Mouse (Mus musculus) neural tube, embryonic 12.5 days (tissue): ENCODE data around the gene Pmpcb. TPM values are rescaled to one million over a fixed set of nuclear protein-coding genes. Genes with fewer than 3 reads are reported as not detected.
"Not testable (repeated sequence)": the region's sequence is repeated elsewhere in the genome, so short reads cannot be mapped to it uniquely, and the experiment has no call there.

Experiments
- ATAC-seq: fragments of 200-750 bp; cut with Nextera tagmentation; 2 replicates; pipeline ENCODE4 v1.8.0; 2017; ENCODE audit warnings: low read depth, mild to moderate bottlenecking, moderate TSS enrichment, moderate library complexity; ENCODE audit not compliant: low FRiP score
- H3K27ac ChIP-seq: fragments of 300-500 bp; sonication (generic); 2 replicates; pipeline ENCODE4 v1.5.1; 2016
- H3K27me3 ChIP-seq: fragments of 300-500 bp; sonication (generic); replicated peaks from 2 replicates; pipeline ENCODE4 v1.6.1; 2016; ENCODE audit warnings: mild to moderate bottlenecking
- H3K36me3 ChIP-seq: fragments of 300-500 bp; sonication (generic); 2 replicates; pipeline ENCODE4 v1.6.1; 2016; ENCODE audit warnings: mild to moderate bottlenecking
- H3K4me1 ChIP-seq: fragments of 300-500 bp; sonication (generic); 2 replicates; pipeline ENCODE4 v1.6.1; 2016
- H3K4me2 ChIP-seq: fragments of 300-500 bp; sonication (generic); replicated peaks from 2 replicates; pipeline ENCODE4 v1.6.1; 2016; ENCODE audit warnings: mild to moderate bottlenecking
- H3K4me3 ChIP-seq: fragments of 300-500 bp; sonication (generic); 2 replicates; pipeline ENCODE4 v1.5.1; 2016
- H3K9ac ChIP-seq: fragments of 300-500 bp; sonication (generic); 2 replicates; pipeline ENCODE4 v1.6.1; 2016; ENCODE audit warnings: mild to moderate bottlenecking
- H3K9me3 ChIP-seq: fragments of 300-500 bp; sonication (generic); 2 replicates; pipeline ENCODE4 v1.6.1; 2016; ENCODE audit warnings: mild to moderate bottlenecking
- WGBS: fragments of 180-500 bp; shearing (Covaris S2); methylation state at CpG from one replicate; pipeline ENCODE4 v1.1.7; 2016; 5-methylcytosine and 5-hydroxymethylcytosine counted together
- polyA plus RNA-seq: library from polyadenylated mRNA; unstranded; fragments of >200 nt; fragmentation: Nextera tagmentation; extraction: Ambion mirVana; gene quantifications from 2 replicates; pipeline ENCODE4 v1.2.1, GENCODE M21; 2016

The Pmpcb gene
- polyA plus RNA-seq, 1 experiment from 2014 or later = 83.2 TPM

DNA sequence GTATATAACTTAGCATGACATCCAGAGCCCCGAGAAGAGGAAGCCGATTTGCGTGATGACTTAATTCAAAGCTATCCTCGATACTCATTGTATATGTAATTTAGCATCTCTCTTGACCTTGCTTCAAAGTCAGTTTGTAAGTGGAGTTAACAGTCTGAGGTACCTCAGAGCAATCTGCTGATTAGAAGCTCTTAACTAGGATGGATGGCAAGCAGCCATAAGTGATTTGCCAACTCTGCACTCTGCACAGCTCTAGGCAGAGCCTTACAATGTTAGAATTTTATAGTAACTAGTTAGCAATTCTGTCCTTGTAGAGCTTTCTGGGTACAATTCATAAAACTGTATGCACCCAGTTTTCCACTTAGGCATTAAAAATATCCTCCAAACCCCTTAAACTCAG is 30.4 kb upstream of the Pmpcb start:
- Histone ChIP-seq H3K4me2 (no peak overlapping the region), H3K36me3 (no peaks in the 10 kb centered on the region), H3K4me3 (no peak overlapping the region), H3K4me1 (no peaks in the 10 kb centered on the region), H3K9ac (no peak overlapping the region), H3K9me3 (no peaks in the 10 kb centered on the region), H3K27ac (no peak overlapping the region), H3K27me3 (no peaks in the 10 kb centered on the region)
- 98% methylated on average over 4 of the region's 4 CpGs for WGBS
- ATAC-seq = no peak

DNA sequence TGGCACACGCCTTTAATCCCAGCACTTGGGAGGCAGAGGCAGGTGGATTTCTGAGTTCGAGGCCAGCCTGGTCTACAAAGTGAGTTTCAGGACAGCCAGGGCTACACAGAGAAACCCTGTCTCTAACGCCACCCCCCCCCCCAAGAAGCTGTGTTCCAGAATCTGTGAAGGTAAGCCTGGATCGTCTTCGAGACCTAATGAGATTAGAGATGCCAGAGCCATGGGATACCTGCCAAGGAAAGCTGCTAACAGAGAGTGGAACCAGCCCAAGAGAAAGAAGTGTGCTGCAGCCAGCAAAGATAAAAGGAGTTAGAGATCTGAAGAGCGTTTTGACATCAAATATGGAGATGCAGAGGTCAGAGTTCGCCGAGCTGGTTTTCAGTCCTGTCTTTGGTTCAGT is 28.9 kb upstream of the Pmpcb start:
- H3K36me3 ChIP-seq, H3K27ac ChIP-seq, H3K4me3 ChIP-seq, ATAC-seq, H3K4me2 ChIP-seq, H3K9me3 ChIP-seq, H3K27me3 ChIP-seq, H3K4me1 ChIP-seq, H3K9ac ChIP-seq: not testable (repeated sequence)
- 93% methylated on average over 8 of the region's 8 CpGs for WGBS

DNA sequence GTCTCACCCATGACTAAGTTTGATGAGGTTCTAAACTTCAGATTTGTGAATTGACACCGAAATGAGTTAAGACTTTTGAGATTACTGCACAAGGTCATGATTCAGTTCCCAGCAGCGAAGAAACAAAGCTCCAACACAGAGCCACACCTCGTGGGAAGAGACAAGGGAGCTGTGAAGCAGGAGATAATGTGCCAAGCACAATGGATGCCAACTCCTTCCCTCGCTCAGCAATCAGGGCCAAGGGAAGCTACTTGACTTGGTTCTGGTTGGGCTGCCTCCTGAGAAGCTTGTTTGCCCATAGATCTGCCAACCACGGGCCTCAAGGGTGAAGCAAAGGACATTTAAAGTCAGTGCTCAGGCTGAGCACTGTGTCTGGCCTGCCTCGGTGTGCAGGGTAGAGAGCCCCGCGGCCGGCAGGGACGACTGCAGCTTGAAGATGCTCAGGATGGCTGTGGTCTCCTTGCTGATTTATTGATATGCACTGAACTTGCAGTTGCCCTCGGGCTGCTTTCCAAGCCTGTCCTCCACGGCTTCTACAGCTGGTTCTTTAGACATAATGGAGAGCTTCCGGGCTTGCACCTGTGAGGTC is 24.7 kb upstream of the Pmpcb start:
- peak; percentile 68; the same call in 1 of the 2 replicates for ATAC-seq
- Histone ChIP-seq H3K27ac (no peak overlapping the region), H3K9me3 (no peaks in the 10 kb centered on the region; the same call in 1 of the 2 replicates), H3K4me3 (no peak overlapping the region), H3K36me3 (no peaks in the 10 kb centered on the region), H3K4me1 (no peaks in the 10 kb centered on the region), H3K27me3 (no peaks in the 10 kb centered on the region), H3K9ac (no peak overlapping the region), H3K4me2 (no peak overlapping the region)
- 62% methylated on average over 13 of the region's 13 CpGs for WGBS

DNA sequence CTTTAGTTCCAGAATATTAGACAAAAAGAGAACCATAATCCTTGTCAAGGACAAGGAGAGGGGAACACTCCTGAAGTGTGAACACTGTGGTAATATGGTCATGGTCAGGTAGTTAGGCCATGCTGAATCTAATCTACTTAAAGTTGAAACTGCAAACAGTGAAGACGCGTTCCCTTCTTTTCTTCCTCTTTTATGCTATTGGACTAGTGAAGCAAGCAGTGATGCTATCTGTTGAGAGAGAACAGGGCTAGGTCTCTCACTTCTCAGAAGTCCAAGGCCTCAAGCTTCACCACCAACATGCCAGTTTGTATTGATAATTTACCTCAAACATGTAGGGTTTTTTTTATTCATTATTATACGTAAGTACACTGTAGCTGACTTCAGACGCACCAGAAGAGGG is 22.5 kb upstream of the Pmpcb start:
- ATAC-seq = no peak
- 93% methylated on average over 4 of the region's 4 CpGs for WGBS

DNA sequence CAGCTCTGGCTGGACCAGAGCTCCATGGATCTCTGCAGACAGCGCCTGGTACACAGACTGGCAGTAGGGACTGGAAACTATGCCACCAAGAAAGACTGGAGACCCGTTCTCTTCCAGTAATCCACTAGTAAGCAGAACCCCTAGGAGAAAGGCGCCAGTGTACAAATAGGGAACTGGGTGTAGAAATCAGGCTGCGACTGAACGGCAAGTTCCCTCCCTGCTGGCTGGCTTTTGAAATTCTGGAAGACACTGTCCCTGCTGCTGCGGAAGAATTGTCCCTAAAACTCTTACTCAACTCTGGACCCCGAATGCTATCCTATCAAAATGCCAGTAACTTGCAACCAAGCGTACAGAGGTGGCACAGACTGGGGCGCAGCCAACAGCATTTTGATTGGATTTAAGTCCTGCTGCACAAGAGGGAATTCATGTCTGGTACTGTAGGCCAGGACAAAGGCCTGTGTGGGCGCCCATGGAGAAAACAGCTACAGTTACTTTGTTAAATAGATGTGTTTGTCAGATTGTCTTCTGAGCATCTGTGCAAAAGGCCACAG is 19.7 kb upstream of the Pmpcb start:
- no peak for ATAC-seq
- H3K9me3 ChIP-seq = no peaks in the 10 kb centered on the region; the same call in 1 of the 2 replicates
- H3K36me3 ChIP-seq = no peaks in the 10 kb centered on the region
- no peaks in the 10 kb centered on the region for H3K4me1 ChIP-seq
- H3K4me3 ChIP-seq = no peak overlapping the region
- H3K9ac ChIP-seq = no peak overlapping the region
- WGBS = 89% methylated on average over 10 of the region's 10 CpGs
- no peaks in the 10 kb centered on the region for H3K27me3 ChIP-seq
- H3K27ac ChIP-seq = no peak overlapping the region
- no peak overlapping the region for H3K4me2 ChIP-seq

More for the DNA sequence above, 22.5 kb upstream of the Pmpcb start:
- H3K4me3 ChIP-seq = no peak overlapping the region
- H3K4me2 ChIP-seq = no peak overlapping the region
- no peaks in the 10 kb centered on the region for H3K4me1 ChIP-seq
- H3K9ac ChIP-seq = no peak overlapping the region
- no peaks in the 10 kb centered on the region for H3K36me3 ChIP-seq
- H3K9me3 ChIP-seq = no peaks in the 10 kb centered on the region; the same call in 1 of the 2 replicates
- H3K27ac ChIP-seq = no peak overlapping the region
- no peaks in the 10 kb centered on the region for H3K27me3 ChIP-seq

DNA sequence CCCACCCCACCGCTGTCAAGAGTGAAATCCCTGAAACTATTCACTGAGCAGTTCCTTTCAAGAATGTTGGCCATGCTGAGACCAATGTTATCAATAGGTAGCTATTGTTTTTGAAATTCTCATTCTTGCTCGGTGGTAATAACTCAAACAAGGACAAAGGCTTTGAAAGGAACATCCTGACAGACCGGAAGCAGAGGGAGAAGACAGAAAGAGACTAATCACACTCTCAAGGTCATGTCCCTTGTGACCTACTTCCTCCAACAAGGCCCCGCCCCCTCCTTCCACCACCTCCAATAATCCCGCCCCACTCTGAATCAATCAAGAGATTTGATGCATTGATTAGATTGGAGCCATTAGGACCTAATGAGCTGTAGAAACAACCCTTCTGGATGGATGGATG is 18.4 kb upstream of the Pmpcb start:
- Histone ChIP-seq H3K4me2 (no peak overlapping the region), H3K27me3 (no peaks in the 10 kb centered on the region), H3K9ac (no peak overlapping the region), H3K4me1 (no peaks in the 10 kb centered on the region), H3K4me3 (no peak overlapping the region), H3K27ac (no peak overlapping the region), H3K36me3 (no peaks in the 10 kb centered on the region), H3K9me3 (no peaks in the 10 kb centered on the region; the same call in 1 of the 2 replicates)
- 64% methylated on average over 5 of the region's 5 CpGs for WGBS
- no peak for ATAC-seq

DNA sequence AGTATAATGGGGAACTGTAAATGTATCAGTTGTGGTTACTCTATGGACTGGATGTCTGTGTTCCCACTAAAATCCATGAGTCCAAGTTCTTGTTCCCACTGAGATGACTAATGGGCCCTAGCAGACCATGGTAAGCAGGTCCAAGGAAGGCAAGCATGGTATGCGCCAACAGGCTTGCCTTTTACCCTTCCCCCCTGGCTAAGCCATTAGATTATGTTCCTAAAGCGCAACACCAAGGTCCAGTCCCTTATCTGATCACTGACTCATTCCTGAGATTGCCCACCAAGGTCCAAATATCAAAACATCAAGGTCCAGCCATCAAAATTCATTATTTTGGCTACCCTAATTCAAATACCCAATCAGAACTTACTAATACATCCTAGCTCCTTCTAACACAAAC is 17.7 kb upstream of the Pmpcb start:
- Histone ChIP-seq H3K4me2 (no peak overlapping the region), H3K27me3 (no peaks in the 10 kb centered on the region), H3K4me1 (no peaks in the 10 kb centered on the region), H3K36me3 (no peaks in the 10 kb centered on the region), H3K4me3 (no peak overlapping the region), H3K9me3 (no peaks in the 10 kb centered on the region; the same call in 1 of the 2 replicates), H3K27ac (no peak overlapping the region), H3K9ac (no peak overlapping the region)
- 89% methylated on average over 2 of the region's 2 CpGs for WGBS
- no peak for ATAC-seq

DNA sequence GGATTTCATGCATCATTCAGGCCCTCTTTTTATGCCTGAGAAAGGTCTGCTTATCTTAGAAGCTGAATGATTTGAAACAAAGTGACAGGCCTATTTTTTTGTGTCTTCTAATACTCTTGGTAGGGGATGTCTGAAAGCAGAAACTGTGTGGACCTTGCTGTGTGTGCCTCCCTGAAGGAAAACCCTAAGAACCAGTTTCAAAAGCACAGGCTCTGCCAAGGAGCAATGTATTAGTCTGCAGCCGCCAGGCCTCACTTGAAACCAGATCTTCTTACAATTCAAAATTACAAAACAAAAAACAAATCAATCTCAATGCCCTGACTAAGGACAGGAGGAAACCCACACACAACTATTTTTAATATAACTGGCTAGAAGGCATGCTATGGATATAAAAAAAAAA is 12.5 kb upstream of the Pmpcb start:
- no peak for ATAC-seq

DNA sequence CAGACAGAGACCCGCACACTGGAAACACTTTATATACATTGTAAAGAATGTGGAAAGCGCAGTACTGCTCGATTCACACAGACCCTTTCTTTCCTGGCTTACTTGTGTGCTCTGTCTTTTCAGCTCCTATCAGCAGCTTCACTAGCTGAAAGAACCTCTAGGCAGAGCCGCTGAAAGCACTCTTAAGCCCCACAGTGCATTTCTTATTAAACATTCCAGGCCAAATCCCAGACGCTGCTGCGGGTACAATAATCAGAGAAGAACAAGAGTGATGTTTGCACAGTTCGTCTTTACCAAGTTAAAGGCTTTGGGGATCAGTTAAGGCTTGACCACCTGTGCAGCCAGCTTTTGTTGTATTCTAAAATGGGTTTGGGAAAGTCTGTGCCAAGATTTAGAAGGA is 12.1 kb upstream of the Pmpcb start:
- Histone ChIP-seq H3K9ac (no peak overlapping the region), H3K27me3 (no peaks in the 10 kb centered on the region), H3K36me3 (no peaks in the 10 kb centered on the region), H3K4me3 (no peak overlapping the region), H3K9me3 (no peaks in the 10 kb centered on the region), H3K4me2 (no peak overlapping the region), H3K4me1 (no peaks in the 10 kb centered on the region), H3K27ac (peak overlapping the region; percentile 21; the same call in 1 of the 2 replicates)
- peak; percentile 29; the same call in 1 of the 2 replicates for ATAC-seq
- WGBS = 42% methylated on average over 7 of the region's 7 CpGs

More for the DNA sequence above, 12.5 kb upstream of the Pmpcb start:
- Histone ChIP-seq H3K27ac (peak overlapping the region; percentile 21; the same call in 1 of the 2 replicates), H3K4me3 (no peak overlapping the region), H3K27me3 (no peaks in the 10 kb centered on the region), H3K4me1 (no peaks in the 10 kb centered on the region), H3K9ac (no peak overlapping the region), H3K9me3 (no peaks in the 10 kb centered on the region), H3K4me2 (no peak overlapping the region), H3K36me3 (no peaks in the 10 kb centered on the region)
- 48% methylated on average over 1 of the region's 1 CpGs for WGBS

DNA sequence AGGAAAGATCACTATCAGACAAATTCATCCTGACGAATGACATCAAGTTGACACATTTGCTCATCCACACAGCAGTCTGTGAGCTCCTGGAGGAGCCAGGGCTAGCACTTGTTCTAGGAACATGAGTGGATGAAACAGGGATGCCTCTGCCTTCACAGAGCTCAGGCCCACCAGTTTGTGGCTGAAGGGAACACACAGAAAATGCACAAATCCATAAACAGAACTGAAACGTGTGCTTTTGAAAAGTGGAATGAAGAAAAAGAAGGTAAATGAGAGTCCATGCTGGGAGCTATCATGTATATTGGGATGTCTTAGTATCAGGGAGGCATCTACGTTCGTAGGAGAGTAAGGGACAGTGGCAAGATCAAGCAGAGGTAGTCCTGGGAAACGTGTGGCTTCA is 7.8 kb upstream of the Pmpcb start:
- no peak overlapping the region for H3K27ac ChIP-seq
- H3K9ac ChIP-seq = no peak overlapping the region
- no peaks in the 10 kb centered on the region for H3K27me3 ChIP-seq
- no peak overlapping the region for H3K4me3 ChIP-seq
- H3K36me3 ChIP-seq = no peaks in the 10 kb centered on the region
- peaks cover 9% of the 10 kb centered on the region for H3K4me1 ChIP-seq
- no peak overlapping the region for H3K4me2 ChIP-seq
- WGBS = 88% methylated on average over 5 of the region's 5 CpGs
- no peaks in the 10 kb centered on the region for H3K9me3 ChIP-seq
- ATAC-seq = no peak

DNA sequence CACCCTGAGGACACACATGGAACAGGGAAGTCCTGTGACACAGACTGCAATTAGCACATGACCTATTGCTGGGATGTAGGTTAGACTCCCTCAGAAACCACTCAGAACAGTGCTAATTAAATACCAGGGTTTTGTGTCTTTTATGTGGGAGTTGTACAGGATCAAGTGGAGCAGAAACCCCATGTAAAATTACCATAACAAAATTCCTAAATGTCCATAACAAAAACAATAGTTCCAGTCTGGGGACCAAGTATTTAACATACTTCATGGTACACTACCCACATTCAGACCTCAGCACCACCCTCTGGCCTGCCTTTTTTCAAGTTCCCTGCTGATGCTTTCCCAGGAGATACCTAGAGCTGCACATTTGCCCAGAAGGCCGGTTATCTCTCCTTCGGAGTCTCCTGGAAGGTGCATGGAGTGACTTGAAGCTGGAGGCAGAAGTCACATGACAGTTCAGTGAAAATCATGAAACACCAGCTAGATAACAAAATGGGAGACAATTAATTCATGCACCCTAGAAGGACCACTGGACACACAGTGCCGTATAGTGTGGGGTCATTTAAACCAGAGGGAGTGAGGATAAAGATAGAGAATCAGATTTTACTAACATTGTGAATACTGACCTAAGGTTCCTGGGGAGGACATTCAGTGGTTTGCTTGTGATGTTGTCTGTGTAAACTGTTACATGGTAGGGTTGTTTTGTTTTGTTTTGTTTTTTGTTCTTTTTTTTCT is 4.6 kb upstream of the Pmpcb start:
- Histone ChIP-seq H3K9ac (no peak overlapping the region), H3K27ac (peak overlapping the region; percentile 54), H3K27me3 (no peaks in the 10 kb centered on the region), H3K4me2 (peak overlapping the region; percentile 10; the same call in 1 of the 2 replicates), H3K4me3 (no peak overlapping the region), H3K9me3 (no peaks in the 10 kb centered on the region), H3K4me1 (peaks cover 14% of the 10 kb centered on the region), H3K36me3 (no peaks in the 10 kb centered on the region)
- WGBS = 27% methylated on average over 3 of the region's 3 CpGs
- peak; percentile 57 for ATAC-seq

DNA sequence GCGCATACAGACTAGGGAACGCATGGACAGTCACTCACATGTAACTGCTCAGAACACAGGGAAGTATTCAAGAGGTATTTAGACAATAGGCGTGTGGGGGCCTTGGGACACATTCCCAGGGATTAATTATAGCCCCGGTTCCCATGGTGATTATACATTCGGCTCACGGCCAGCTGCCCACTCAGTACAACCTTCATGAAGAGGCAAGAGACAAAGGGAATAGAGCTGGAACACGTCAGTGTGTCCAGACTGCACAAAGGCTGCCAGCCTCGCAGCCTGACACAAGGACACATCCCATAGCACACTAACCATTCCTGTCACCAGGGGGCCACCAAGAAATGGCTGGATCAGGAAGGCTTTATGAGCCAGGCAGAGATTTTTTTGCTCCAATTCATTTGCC is 4.0 kb upstream of the Pmpcb start:
- 11% methylated on average over 8 of the region's 8 CpGs for WGBS
- Histone ChIP-seq H3K9me3 (no peaks in the 10 kb centered on the region), H3K4me3 (no peak overlapping the region), H3K9ac (no peak overlapping the region), H3K27me3 (no peaks in the 10 kb centered on the region), H3K4me1 (peaks cover 19% of the 10 kb centered on the region), H3K27ac (peak overlapping the region; percentile 54), H3K4me2 (peak overlapping the region; percentile 10; the same call in 1 of the 2 replicates), H3K36me3 (no peaks in the 10 kb centered on the region)
- peak; percentile 93 for ATAC-seq
